ENCODE assay signal across 8 mouse cellular contexts in the genomic region with DNA sequence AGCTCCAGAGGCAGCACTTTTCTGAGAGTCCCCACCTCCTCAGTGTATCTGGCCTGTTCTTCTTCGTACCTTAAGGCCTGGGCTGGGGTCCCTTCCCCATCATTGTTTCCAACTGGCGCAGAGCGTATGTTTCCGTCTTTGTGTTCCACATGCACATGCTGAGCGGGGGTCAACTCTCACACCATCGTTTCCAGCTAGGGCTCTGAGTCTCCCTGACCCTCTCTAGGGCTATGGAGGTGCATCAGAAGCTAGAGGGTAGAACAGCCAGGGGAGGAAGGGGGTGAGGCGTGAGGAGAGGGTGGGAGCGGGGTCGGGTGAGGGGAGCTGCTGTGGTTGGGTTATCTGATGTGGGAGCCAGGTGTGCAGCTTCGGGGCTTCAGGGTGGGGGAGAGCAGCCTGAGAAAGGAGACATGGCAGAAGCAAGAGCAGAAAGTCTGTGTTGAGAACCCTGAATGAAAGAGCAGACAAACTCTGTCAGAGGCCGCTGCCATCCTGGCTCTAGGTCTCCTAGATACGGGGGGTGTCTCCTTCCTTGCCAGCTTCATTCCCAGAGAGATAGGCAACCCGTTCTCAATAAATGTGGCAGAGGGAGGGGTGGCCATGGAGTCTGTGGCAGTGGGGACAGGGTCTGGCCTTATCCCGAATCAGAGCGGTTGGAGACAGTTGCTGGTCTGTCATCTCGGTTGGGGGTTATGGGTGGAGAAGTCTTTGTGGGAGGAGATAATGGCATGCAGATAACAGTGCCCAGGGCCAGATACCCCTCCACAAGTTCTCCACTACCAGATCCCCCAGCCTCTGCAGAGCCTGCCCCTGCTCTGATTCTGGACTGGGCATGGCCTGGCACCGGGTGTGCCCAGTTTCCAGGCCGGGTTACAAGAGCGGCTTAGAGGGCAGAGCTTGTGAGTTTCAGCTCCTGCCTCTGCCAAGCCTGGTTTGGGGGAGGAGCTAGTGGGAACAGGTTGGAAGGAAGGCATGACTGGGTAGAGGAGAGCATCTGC. TPM values are rescaled to one million over a fixed set of nuclear protein-coding genes. Genes with fewer than 3 reads are reported as not detected.
DNase-seq lines count a peak whose midpoint lies in the region; ATAC-seq and TF ChIP-seq lines count a peak whose summit lies in the region.

A gene (minus strand): TSS at position 466 of the 998 bp plus-strand sequence.

- ATAC-seq in hematopoietic stem cell, adult 5-6 weeks (replicated peaks in 1 of 2; ENCODE audit: insufficient read depth in 1 of 2, low FRiP score in 2 of 2, low TSS enrichment in 1 of 2, low read depth in 1 of 2, poor library complexity in 2 of 2, severe bottlenecking in 2 of 2) = peak in 1 of 2 experiments; percentile 16; a peak in 1 of 4 replicates
- ATAC-seq in neutrophil, adult 5-6 weeks (ENCODE audit: extremely low read depth, insufficient number of reproducible peaks, low FRiP score, poor library complexity, severe bottlenecking) = no peak

- H3K36me3 ChIP-seq in C2C12 (ENCODE audit: control insufficient read depth, insufficient read depth) (no peaks in the 10 kb centered on the region), ES-Bruce4 (ENCODE audit: control insufficient read depth, insufficient read depth, low read length, poor library complexity, severe bottlenecking) (no peaks in the 10 kb centered on the region)
- H3K36me3 ChIP-seq in forebrain, embryonic 10.5 days (replicated peaks) = no peaks in the 10 kb centered on the region

- H3K27me3 ChIP-seq in C2C12 (ENCODE audit: control insufficient read depth, insufficient read depth, insufficient read length) (no peaks in the 10 kb centered on the region), ES-Bruce4 (ENCODE audit: control insufficient read depth, insufficient read depth, low read length, poor library complexity, severe bottlenecking) (no peaks in the 10 kb centered on the region)
- 0 out of 2 replicates have a peak, but pooled peaks cover 2% of the 10 kb centered on the region for H3K27me3 ChIP-seq in forebrain, embryonic 10.5 days (ENCODE audit: poor library complexity, severe bottlenecking)

- no peaks in the 10 kb centered on the region for H3K79me2 ChIP-seq in C2C12 (ENCODE audit: control insufficient read depth, insufficient read depth)

- H3K9me3 ChIP-seq in ES-Bruce4 (replicated peaks; ENCODE audit: control insufficient read depth, insufficient read depth, low read length, poor library complexity, severe bottlenecking) = no peaks in the 10 kb centered on the region
- no peaks in the 10 kb centered on the region for H3K9me3 ChIP-seq in forebrain, embryonic 10.5 days

- 76% methylated on average over 19 of the region's 19 CpGs for WGBS in forebrain, embryonic 10.5 days

- TF ChIP-seq POLR2A in ES-Bruce4 (IDR thresholded peaks at IDR 0.05; ENCODE audit: insufficient read depth, low read length) = no peak

- no peak within 1 kb of the TSS for H3ac ChIP-seq in C2C12 (ENCODE audit: control insufficient read depth, insufficient read length, low read depth)

- no peak within 1 kb of the TSS for H3K9ac ChIP-seq in ES-Bruce4 (ENCODE audit: low read depth, poor library complexity, severe bottlenecking)

- no peak within 1 kb of the TSS for H3K27ac ChIP-seq in ES-Bruce4 (ENCODE audit: insufficient read depth, low read length)
- H3K27ac ChIP-seq in forebrain, embryonic 10.5 days = no peak within 1 kb of the TSS

- no peak for TF ChIP-seq EP300 in ES-Bruce4 (IDR thresholded peaks at IDR 0.05; ENCODE audit: insufficient read depth, low read depth, low read length)

- no peak within 1 kb of the TSS for H3K4me3 ChIP-seq in C2C12 (ENCODE audit: insufficient read depth, poor library complexity, severe bottlenecking)
- H3K4me3 ChIP-seq in ES-Bruce4 (ENCODE audit: low read depth, low read length) = no peak within 1 kb of the TSS
- H3K4me3 ChIP-seq in forebrain, embryonic 10.5 days = no peak within 1 kb of the TSS

- no peak for TF ChIP-seq CTCF in C2C12 (IDR thresholded peaks at IDR 0.05; ENCODE audit: control insufficient read depth, insufficient read depth, insufficient read length)
- no peak for TF ChIP-seq CTCF in ES-Bruce4 (IDR thresholded peaks at IDR 0.05; ENCODE audit: low read depth, low read length)

- DNase-seq in forebrain, embryonic 10.5 days (ENCODE audit: extremely low spot score, low spot score) = no peak
- DNase-seq in liver = peak; percentile 64
- DNase-seq in MN1 (ENCODE audit: low spot score) = no peak
- DNase-seq in right cerebral cortex, postnatal 25 days = no peak

- H3K79me3 ChIP-seq in C2C12 (ENCODE audit: low read depth) = no peaks in the 10 kb centered on the region

- peaks cover 1% of the 10 kb centered on the region for H3K4me1 ChIP-seq in ES-Bruce4 (ENCODE audit: control insufficient read depth, insufficient read depth, low read length)
- H3K4me1 ChIP-seq in forebrain, embryonic 10.5 days = peaks cover 23% of the 10 kb centered on the region

TF ChIP-seq in C2C12, 6 proteins besides CTCF, POLR2A, EP300 and RAD21:
- TF ChIP-seq CEBPB (IDR thresholded peaks at IDR 0.05; ENCODE audit: low read depth) = no peak
- TF ChIP-seq MYOD1 (IDR thresholded peaks at IDR 0.05; ENCODE audit: control insufficient read depth, insufficient read length, low read depth) = no peak
- TF ChIP-seq USF1 (IDR thresholded peaks at IDR 0.05; ENCODE audit: low read depth) = no peak
- TF ChIP-seq MYOG (IDR thresholded peaks at IDR 0.05; ENCODE audit: control insufficient read depth, extremely low read depth, insufficient read length) = no peak
- no peak for TF ChIP-seq MAX (IDR thresholded peaks at IDR 0.05)
- TF ChIP-seq FOSL1 (IDR thresholded peaks at IDR 0.05; ENCODE audit: insufficient read depth, low read length, poor library complexity, severe bottlenecking) = no peak

RNA-seq across cellular contexts. Expression of the gene that starts here (rescaled TPM):
- polyA plus RNA-seq in C2C12 (2012; fragmentation: generic; extraction: Trizol) (41.2 TPM), ES-Bruce4 (2011; ENCODE audit: insufficient read depth, insufficient read length, low read depth, missing spikeins) (14.4 and 16.9 TPM in 2 replicates)
- polyA plus RNA-seq in forebrain, embryonic 10.5 days (2016; fragmentation: Nextera tagmentation; extraction: Ambion mirVana) = 21.6 and 25.3 TPM in 2 replicates
- 15.4 and 18.9 TPM in 2 replicates for total RNA-seq in hematopoietic stem cell, adult 5-6 weeks (2017)
- 31.8 and 34.7 TPM in 2 replicates for total RNA-seq in neutrophil, adult 5-6 weeks (2017)
